Mouse (Mus musculus) Patski (cell line): ENCODE data around the gene Baz2a. TPM values are rescaled to one million over a fixed set of nuclear protein-coding genes. Genes with fewer than 3 reads are reported as not detected.

Experiments
- ATAC-seq: fragments of 100-300 bp; one replicate; pipeline ENCODE4 v1.8.0; 2021
- CTCF ChIA-PET: fragments of 350-600 bp; sonication (Branson Sonifier 250); formaldehyde crosslinking; loops from one replicate; lab custom pipeline; 2022; ENCODE audit warnings: inconsistent platforms; lab: Charles Lee
- POLR2A ChIA-PET: fragments of 350-600 bp; sonication (Branson Sonifier 250); formaldehyde crosslinking; loops from one replicate; lab custom pipeline; 2022; ENCODE audit warnings: antibody characterized with exemption, inconsistent platforms; lab: Charles Lee
- DNase-seq: peaks from one replicate; pipeline ENCODE4 v3.0.0-alpha.2; 2011; ENCODE audit warnings: low read depth, low spot score
- H3K27me3 ChIP-seq: fragments of 371-371 bp; one replicate; pipeline ENCODE4 v1.5.1; 2021
- CTCF ChIP-seq: fragments of 100-300 bp; IDR thresholded peaks from one replicate; pipeline ENCODE4 v1.5.1; 2021
- in situ Hi-C: fragments of 300-500 bp; cut with MboI; formaldehyde crosslinking; loops from 3 replicates; pipeline ENCODE4 v1.11.1; 2018; ENCODE audit warnings: low pct_unique_long_range_greater_than_20kb, mixed read lengths
- polyA plus RNA-seq: library from polyadenylated mRNA; unstranded; gene quantifications from one replicate; pipeline ENCODE4 v1.2.3, GENCODE M21; 2021

The Baz2a gene
- polyA plus RNA-seq, 1 experiment from 2014 or later = 45.8 TPM

DNA sequence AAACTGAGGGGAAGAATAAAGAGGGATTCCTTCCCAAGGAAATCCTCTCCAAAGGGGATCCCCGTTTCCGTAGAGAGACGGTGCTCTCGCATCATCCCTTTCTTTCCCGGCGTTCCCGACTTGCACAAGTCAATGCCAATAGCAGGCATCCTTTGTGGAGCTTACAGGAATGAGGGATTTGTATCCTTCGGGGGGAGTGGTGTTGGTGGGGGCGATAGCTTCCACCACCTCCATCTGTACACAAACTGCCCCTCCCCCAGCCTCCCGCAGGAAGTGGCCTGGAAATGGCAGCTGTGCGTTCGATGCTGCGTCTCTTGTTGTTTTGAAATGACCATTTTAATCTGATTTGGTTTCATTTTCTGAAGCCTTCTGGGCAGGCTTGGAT, 6.2 kb downstream of the Baz2a start:
- in situ Hi-C loops = no loop called here
- POLR2A ChIA-PET = interaction anchor here (1.9 kb wide), 1 partner anchor 14 kb away, joined by 5 read pairs; no protein-coding TSS in a partner anchor

DNA sequence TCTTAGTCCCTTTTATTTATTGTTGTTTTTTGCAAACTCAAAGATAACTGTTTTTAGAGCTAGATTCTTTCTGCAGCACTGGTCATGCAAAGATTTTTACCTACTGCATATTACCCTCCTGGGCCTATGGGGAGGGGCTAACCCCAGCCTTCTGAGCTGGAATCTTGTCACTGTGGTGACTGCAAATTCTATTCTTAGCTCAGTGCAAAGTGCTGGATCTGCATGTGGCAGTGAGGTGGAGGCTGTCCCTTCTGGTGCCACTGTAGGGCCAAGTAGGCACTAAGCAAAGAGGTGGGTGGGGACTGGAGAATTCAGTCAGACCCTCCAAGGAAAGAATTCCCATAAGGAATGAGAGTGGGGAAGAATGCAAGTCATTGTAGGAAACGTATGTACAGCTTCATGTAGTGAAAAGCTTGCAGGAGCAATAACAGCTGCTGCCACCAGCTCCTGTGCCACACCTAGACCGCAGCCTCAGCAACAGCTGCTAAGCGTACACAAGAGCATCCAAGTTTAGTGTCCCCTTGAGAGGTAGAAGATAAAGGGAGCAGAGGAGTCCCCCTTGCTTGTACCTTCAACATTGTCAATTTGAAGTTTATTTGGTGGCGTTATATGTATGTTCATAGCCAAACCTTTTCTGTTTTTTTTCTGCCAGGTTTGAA, 18.9 kb downstream of the Baz2a start:
- POLR2A ChIA-PET = no interaction called here
- TF ChIP-seq CTCF = no peak
- no peak for ATAC-seq

More for the DNA sequence above, 6.2 kb downstream of the Baz2a start:
- H3K27me3 ChIP-seq = no peaks in the 10 kb centered on the region
- CTCF ChIA-PET = interaction anchor here (0.9 kb wide), 1 partner anchor 92 kb away, joined by 3 read pairs; no protein-coding TSS in a partner anchor
- DNase-seq = no peak
- no peak for ATAC-seq
- TF ChIP-seq CTCF = no peak

DNA sequence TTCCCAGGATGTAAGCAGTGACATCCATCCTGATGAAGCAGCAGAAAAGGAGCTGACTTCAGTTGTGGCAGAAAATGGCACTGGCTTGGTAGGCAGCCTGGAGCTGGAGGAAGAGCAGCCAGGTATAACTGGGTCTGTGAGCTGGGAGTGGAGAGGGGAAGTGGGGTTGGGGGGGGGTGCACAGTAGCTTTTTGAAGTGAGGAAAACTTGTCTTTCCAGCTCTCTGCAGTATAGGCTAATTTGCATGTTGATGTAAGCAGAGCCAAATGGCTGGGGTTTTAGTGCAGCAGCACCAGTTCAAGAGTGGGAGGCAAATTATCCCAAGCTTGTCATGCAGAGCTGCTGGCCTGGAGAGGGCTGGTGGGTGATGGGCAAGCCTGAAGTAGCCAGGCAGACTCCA, 19.9 kb downstream of the Baz2a start:
- in situ Hi-C loops = no loop called here
- DNase-seq (no peak), ATAC-seq (no peak)
- H3K27me3 ChIP-seq = no peaks in the 10 kb centered on the region
- ChIA-PET CTCF (interaction anchor here (1.4 to 1.7 kb wide), 4 partner anchors 10 to 75 kb away, joined by 3 to 5 read pairs (median 4); partner anchors contain the start of gene Baz2a), POLR2A (interaction anchor here (0.9 to 1.4 kb wide), 2 partner anchors 9 to 65 kb away, joined by 3 to 4 read pairs; no protein-coding TSS in a partner anchor)
- TF ChIP-seq CTCF = no peak

More for the DNA sequence above, 18.9 kb downstream of the Baz2a start:
- in situ Hi-C loops = no loop called here
- CTCF ChIA-PET = interaction anchor here (1.5 kb wide), 1 partner anchor 31 kb away, joined by 3 read pairs; no protein-coding TSS in a partner anchor
- H3K27me3 ChIP-seq = no peaks in the 10 kb centered on the region
- DNase-seq = no peak

DNA sequence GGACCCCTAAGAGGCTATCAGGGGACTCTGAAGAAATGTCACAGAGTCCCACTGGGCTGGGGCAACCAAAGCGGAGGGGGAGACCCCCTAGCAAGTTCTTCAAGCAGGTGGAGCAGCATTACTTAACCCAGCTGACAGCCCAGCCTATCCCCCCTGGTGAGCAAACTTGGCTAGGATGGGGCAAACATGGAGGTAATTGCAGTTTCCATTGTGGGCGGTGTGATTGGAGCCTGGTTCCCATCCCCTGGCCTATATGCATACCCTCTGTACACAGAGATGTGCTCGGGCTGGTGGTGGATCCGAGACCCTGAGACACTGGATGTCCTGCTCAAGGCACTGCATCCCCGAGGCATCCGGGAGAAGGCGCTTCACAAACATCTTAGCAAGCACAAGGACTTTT, 32.5 kb downstream of the Baz2a start:
- ATAC-seq = no peak
- H3K27me3 ChIP-seq = no peaks in the 10 kb centered on the region
- ChIA-PET CTCF (no interaction called here), POLR2A (no interaction called here)
- TF ChIP-seq CTCF = no peak
- DNase-seq = no peak
- in situ Hi-C loops = no loop called here

DNA sequence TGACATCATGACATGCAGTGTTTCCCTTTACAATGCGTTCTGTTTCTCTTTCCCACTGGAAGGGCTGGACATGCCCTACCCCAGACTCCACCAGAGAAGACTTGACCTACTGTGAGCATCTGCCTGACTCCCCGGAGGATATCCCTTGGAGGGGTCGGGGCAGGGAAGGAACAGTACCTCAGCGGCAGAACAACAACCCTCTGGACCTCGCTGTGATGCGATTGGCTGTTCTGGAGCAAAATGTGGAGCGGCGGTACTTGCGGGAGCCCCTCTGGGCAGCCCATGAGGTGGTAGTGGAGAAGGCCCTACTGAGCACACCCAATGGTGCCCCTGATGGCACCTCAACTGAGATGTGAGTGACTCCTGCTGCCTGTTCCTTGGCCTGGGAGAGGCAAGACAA, 33.5 kb downstream of the Baz2a start:
- POLR2A ChIA-PET = no interaction called here
- CTCF ChIA-PET = no interaction called here
- in situ Hi-C loops = no loop called here
- DNase-seq (no peak), ATAC-seq (no peak)
- H3K27me3 ChIP-seq = no peaks in the 10 kb centered on the region
- no peak for TF ChIP-seq CTCF

DNA sequence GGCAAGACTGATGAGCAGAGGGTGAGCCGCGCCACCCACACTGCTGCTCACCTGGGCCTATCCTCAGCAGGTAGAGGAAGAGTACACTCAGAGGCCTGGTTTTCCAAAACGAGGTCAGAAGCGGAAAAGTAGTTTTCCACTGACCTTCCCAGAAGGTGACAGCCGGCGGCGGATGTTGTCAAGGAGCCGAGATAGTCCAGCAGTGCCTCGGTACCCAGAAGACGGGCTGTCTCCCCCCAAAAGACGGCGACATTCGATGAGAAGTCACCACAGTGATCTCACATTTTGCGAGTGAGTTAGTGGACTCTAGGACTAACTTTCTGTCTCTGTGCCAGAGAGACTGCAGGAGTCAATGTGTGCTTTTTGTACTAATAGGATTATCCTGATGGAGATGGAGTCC, 34.6 kb downstream of the Baz2a start:
- ChIA-PET POLR2A (interaction anchor here (0.8 kb wide), 1 partner anchor 13 kb away, joined by 3 read pairs; no protein-coding TSS in a partner anchor), CTCF (interaction anchor here (2.6 kb wide), 1 partner anchor 14 kb away, joined by 8 read pairs; no protein-coding TSS in a partner anchor)
- ATAC-seq (no peak), DNase-seq (no peak)
- in situ Hi-C loops = no loop called here
- H3K27me3 ChIP-seq = no peaks in the 10 kb centered on the region
- no peak for TF ChIP-seq CTCF

DNA sequence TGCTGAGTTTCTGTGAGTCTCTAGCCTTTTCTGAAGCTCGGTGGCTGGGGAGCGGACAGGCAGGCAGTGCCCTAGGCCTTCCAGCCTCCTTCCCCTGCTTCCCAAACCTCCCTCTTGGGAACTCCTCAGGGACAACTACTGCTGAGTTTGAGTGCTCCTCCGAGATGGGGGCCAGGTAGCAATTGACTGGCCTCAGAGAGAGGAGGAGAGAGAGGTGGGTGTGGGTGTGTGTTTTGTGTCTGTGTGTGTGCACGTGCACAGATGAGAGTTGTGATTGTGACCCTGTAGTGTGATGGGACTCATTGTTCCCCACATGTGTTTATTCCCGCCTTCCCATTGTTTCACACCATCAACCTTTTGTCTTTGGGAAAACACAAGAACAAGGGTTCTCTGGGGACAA, 36.1 kb downstream of the Baz2a start:
- TF ChIP-seq CTCF = no peak
- H3K27me3 ChIP-seq = no peaks in the 10 kb centered on the region
- in situ Hi-C loops = no loop called here
- ChIA-PET CTCF (interaction anchor here (0.9 to 2.6 kb wide), 2 partner anchors 13 to 37 kb away, joined by 3 to 8 read pairs; partner anchors contain the start of gene Baz2a), POLR2A (no interaction called here)
- no peak for ATAC-seq
- no peak for DNase-seq

DNA sequence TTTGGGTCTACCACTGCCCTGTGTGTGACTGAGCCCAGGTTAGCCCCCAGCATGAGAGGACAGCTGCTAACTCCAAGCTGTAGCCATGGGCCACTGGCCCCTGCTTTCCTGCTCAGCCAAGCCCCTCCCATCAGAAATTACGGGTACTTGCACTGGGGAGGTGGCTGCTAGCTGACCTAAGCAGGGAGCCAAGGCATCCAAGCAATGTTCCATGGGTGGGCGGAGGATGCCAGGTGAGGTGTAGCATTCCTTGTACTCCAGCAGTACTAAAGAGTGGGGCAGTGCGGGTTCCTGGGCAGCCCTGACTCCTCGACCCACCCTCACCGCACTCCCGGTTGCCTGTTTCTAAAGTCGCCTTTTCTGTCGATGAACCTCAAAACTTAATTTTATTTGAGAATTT, 36.8 kb downstream of the Baz2a start:
- ATAC-seq (no peak), DNase-seq (no peak)
- no peaks in the 10 kb centered on the region for H3K27me3 ChIP-seq
- no peak for TF ChIP-seq CTCF
- ChIA-PET CTCF (interaction anchor here (0.9 to 2.6 kb wide), 2 partner anchors 12 to 37 kb away, joined by 3 to 8 read pairs; partner anchors contain the start of gene Baz2a), POLR2A (no interaction called here)
- in situ Hi-C loops = no loop called here

DNA sequence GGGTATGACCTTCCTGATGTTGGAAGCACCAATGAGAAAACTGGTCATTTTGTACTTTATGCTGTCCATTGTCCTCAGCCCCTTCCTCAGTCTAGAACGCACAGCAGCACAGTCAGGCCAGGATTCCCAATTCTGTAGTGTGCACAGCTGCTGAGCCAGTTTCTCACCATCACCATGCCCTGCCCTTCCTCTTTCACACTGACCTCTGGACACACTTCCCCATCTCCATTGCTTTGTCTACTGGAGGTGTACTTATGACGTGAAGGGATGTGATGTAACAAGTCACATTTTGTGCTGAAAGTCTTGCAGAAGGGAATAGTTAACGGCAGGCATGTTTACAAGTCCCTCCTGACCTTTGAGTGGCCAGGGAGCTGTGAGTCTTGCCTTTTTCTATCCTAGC, 39.9 kb downstream of the Baz2a start:
- in situ Hi-C loops = no loop called here
- H3K27me3 ChIP-seq = no peaks in the 10 kb centered on the region
- DNase-seq = no peak
- ChIA-PET POLR2A (no interaction called here), CTCF (interaction anchor here (0.9 to 2.6 kb wide), 3 partner anchors 9 to 52 kb away, joined by 3 to 9 read pairs (median 4); no protein-coding TSS in a partner anchor)
- no peak for ATAC-seq
- no peak for TF ChIP-seq CTCF

DNA sequence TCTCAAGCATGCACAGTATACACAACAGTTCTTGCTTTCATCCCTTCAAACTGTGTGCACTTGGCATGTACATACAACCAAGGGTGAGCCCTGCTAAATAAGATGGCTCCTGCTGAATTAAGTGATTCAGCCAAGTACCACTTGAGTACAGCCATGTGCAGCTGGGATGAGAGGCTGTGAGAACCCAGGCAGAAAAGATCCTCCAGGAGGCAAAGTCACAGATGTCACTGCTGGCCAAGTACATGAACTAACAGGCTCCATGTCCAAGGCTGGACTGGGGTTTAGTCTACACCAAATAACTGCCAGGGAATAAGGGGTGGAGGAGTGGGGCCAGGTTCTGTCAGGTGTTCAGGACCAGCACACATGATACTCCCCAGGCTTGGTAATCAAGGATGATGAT, 40.4 kb downstream of the Baz2a start:
- H3K27me3 ChIP-seq = no peaks in the 10 kb centered on the region
- ChIA-PET CTCF (interaction anchor here (0.9 to 2.6 kb wide), 2 partner anchors 10 to 51 kb away, joined by 3 to 9 read pairs; no protein-coding TSS in a partner anchor), POLR2A (no interaction called here)
- no peak for TF ChIP-seq CTCF
- DNase-seq (no peak), ATAC-seq (no peak)
- in situ Hi-C loops = no loop called here
